Mouse (Mus musculus) forebrain, embryonic 11.5 days (tissue): Measurements from ENCODE around the gene Pip4p1. TPM values are rescaled to one million over a fixed set of nuclear protein-coding genes. Genes with fewer than 3 reads are reported as not detected.
"Not testable (repeated sequence)": the region's sequence is repeated elsewhere in the genome, so short reads cannot be mapped to it uniquely, and the experiment has no call there.

Experiments used
- ATAC-seq: fragments of 200-750 bp; cut with Nextera tagmentation; replicated peaks from 2 replicates; pipeline ENCODE4 v1.8.0; 2017; ENCODE audit warnings: moderate TSS enrichment; ENCODE audit not compliant: low FRiP score
- DNase-seq: peaks from one replicate; pipeline ENCODE4 v3.0.0-alpha.2; 2017; ENCODE audit warnings: low spot score
- H3K27ac ChIP-seq: fragments of 300-500 bp; sonication (generic); 2 replicates; pipeline ENCODE4 v1.5.1; 2014; ENCODE audit warnings: low read depth, low read length
- H3K27me3 ChIP-seq: fragments of 300-500 bp; sonication (generic); 2 replicates; pipeline ENCODE4 v1.6.1; 2014; ENCODE audit warnings: mild to moderate bottlenecking, low read length, mixed read lengths; ENCODE audit not compliant: control insufficient read depth, insufficient read depth
- H3K36me3 ChIP-seq: fragments of 300-500 bp; sonication (generic); 2 replicates; pipeline ENCODE4 v1.6.1; 2014; ENCODE audit warnings: mild to moderate bottlenecking, low read length, moderate library complexity, mixed read lengths; ENCODE audit not compliant: control insufficient read depth, insufficient read depth
- H3K4me1 ChIP-seq: fragments of 300-500 bp; sonication (generic); replicated peaks from 2 replicates; pipeline ENCODE4 v1.6.1; 2014; ENCODE audit warnings: low read length, mixed read lengths; ENCODE audit not compliant: control insufficient read depth, insufficient read depth
- H3K4me2 ChIP-seq: fragments of 300-500 bp; sonication (generic); 2 replicates; pipeline ENCODE4 v1.6.1; 2014; ENCODE audit warnings: low read depth, mild to moderate bottlenecking, low read length, moderate library complexity, mixed read lengths; ENCODE audit not compliant: severe bottlenecking
- H3K4me3 ChIP-seq: fragments of 300-500 bp; sonication (generic); 2 replicates; pipeline ENCODE4 v1.5.1; 2014; ENCODE audit warnings: low read depth, low read length
- H3K9ac ChIP-seq: fragments of 300-500 bp; sonication (generic); 2 replicates; pipeline ENCODE4 v1.6.1; 2014; ENCODE audit warnings: low read length
- H3K9me3 ChIP-seq: fragments of 300-500 bp; sonication (generic); 2 replicates; pipeline ENCODE4 v1.6.1; 2016; ENCODE audit warnings: low read length, mixed read lengths; ENCODE audit not compliant: control insufficient read depth
- WGBS: fragments of 180-500 bp; shearing (Covaris S2); extraction: QIAGEN DNeasy Blood & Tissue Kit; methylation state at CpG from one replicate; pipeline ENCODE4 v1.1.7; 2014; 5-methylcytosine and 5-hydroxymethylcytosine counted together
- polyA plus RNA-seq: library from polyadenylated mRNA; unstranded; fragments of >200 nt; fragmentation: Nextera tagmentation; extraction: Ambion mirVana; gene quantifications from 2 replicates; pipeline ENCODE4 v1.2.1, GENCODE M21; 2014

Pip4p1 gene
- polyA plus RNA-seq, 1 experiment from 2014 or later = 54.4 TPM

DNA sequence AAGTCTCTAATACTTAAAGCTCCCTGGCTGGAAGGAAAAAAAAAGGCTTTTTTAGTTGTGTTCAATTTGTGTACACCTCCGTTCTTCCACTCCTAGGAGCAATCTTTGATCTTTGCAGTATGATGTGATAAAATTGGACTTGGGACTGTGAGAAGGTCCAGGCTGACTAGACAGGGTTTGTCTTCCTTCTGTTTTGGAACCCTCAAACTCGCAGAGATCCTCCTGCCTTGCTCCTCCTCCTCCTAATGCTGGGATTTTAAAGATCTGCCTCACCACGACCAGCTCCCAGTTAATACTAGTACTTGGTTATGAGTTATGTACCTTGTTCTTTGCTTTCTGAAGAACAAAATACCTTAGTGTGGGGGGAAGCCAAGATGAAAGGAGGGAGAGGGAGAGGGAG lies 14.9 kb upstream of the Pip4p1 start:
- H3K36me3 ChIP-seq, H3K27ac ChIP-seq, H3K9me3 ChIP-seq, H3K4me1 ChIP-seq, ATAC-seq, H3K27me3 ChIP-seq, DNase-seq: not testable (repeated sequence)
- peak overlapping the region; percentile 42 for H3K4me3 ChIP-seq
- H3K4me2 ChIP-seq = peak overlapping the region; percentile 61
- peak overlapping the region; percentile 65; the same call in 1 of the 2 replicates for H3K9ac ChIP-seq
- WGBS = 36% methylated on average over 3 of the region's 3 CpGs

DNA sequence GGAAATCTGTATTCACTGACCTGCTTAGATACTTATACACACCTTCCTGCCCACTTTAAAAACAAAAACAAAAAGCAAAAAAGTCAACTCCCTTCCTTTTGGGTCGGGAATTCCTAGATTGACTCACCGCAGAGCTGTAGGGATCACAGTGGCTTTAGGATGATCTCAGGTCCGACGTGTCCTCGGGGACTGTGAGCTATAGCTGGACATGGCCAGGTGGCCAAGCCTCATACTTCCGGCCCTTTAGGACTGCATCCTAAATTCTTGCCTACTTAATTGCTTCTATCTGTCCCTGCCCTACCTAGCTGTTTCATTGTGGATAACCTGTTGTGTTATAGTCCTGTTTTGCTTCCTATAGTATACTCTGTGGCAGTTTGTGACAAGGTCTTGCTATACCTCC lies 14.4 kb upstream of the Pip4p1 start:
- H3K9ac ChIP-seq = peak overlapping the region; percentile 65
- peak overlapping the region; percentile 72 for H3K27ac ChIP-seq
- not testable (repeated sequence) for ATAC-seq, H3K27me3 ChIP-seq, H3K9me3 ChIP-seq, DNase-seq, H3K36me3 ChIP-seq, H3K4me1 ChIP-seq
- peak overlapping the region; percentile 42 for H3K4me3 ChIP-seq
- H3K4me2 ChIP-seq = peak overlapping the region; percentile 61
- WGBS = 9% methylated on average over 6 of the region's 6 CpGs

DNA sequence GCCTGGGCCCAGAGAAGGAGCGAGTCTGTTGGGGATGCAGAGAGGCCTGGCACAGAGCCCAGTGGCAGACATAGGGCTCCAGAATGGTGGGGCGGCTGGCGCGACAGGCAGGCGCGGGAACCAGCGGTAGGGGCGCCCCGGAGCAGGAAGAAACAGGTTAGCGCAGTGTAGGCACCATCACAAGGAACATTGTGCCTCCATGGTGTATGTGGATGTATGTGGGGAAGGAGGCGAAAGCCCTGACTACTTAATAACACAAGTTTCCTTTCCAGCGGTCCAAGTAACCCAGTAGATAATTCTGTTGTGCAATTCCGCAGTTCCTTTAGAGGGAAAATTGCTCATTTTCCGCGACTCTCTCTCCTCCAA lies 14.0 kb upstream of the Pip4p1 start:
- DNase-seq, H3K4me1 ChIP-seq: not testable (repeated sequence)

GRCm38 (mm10) chr14:50943932-50944667 lies 13.4 kb upstream of the Pip4p1 start, which contains the start of gene Gm49342:
TSS of gene Gm49342 (plus strand) at chr14:50944517.
- H3K9ac ChIP-seq = peak within 1 kb of the TSS; percentile 65
- no peaks in the 10 kb centered on the region for H3K9me3 ChIP-seq
- peak within 1 kb of the TSS; percentile 72 for H3K27ac ChIP-seq
- WGBS = 18% methylated on average over 31 of the region's 31 CpGs
- peak within 1 kb of the TSS; percentile 61 for H3K4me2 ChIP-seq
- DNase-seq = peak; percentile 95
- peak; percentile 99 for ATAC-seq
- H3K4me3 ChIP-seq = peak within 1 kb of the TSS; percentile 42
- no peaks in the 10 kb centered on the region for H3K36me3 ChIP-seq
- no peaks in the 10 kb centered on the region for H3K27me3 ChIP-seq
- peaks cover 2% of the 10 kb centered on the region; the same call in 1 of the 2 replicates for H3K4me1 ChIP-seq

More for the DNA sequence above, 14.0 kb upstream of the Pip4p1 start:
- Histone ChIP-seq H3K4me3 (peak overlapping the region; percentile 42), H3K9ac (peak overlapping the region; percentile 65), H3K4me2 (peak overlapping the region; percentile 61), H3K27ac (peak overlapping the region; percentile 72)
- H3K27me3 ChIP-seq, H3K9me3 ChIP-seq, H3K36me3 ChIP-seq: not testable (repeated sequence)
- 2% methylated on average over 14 of the region's 15 CpGs for WGBS
- ATAC-seq = peak; percentile 95

DNA sequence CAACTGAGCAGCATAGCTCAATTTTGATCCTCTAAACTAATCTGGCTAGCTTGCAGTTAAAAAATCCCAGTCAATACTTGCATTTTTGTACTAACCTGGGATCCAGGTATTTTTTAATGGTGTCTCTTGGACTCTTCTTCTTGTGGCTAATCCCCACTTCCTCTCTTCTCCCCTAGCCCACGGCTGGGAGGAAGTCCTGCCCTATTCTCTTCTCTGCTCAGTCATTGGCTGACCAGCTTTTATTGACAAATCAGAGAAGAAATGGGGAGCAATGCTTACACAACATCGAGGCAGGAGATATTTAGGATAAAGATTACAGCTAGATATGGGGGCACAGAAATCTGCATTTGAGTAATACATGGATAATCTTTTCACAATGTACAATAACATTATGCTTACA lies 8.3 kb upstream of the Pip4p1 start:
- H3K9me3 ChIP-seq = no peaks in the 10 kb centered on the region
- H3K4me1 ChIP-seq = no peaks in the 10 kb centered on the region
- no peak overlapping the region for H3K27ac ChIP-seq
- no peak overlapping the region for H3K4me2 ChIP-seq
- no peaks in the 10 kb centered on the region for H3K27me3 ChIP-seq
- ATAC-seq = no peak
- no peak overlapping the region for H3K4me3 ChIP-seq
- no peak overlapping the region for H3K9ac ChIP-seq
- no peak for DNase-seq
- no peaks in the 10 kb centered on the region for H3K36me3 ChIP-seq
- 55% methylated on average over 2 of the region's 2 CpGs for WGBS

GRCm38 (mm10) chr14:50938119-50938908 lies 7.7 kb upstream of the Pip4p1 start:
- DNase-seq (no peak), ATAC-seq (no peak)
- H3K4me3 ChIP-seq = no peak overlapping the region
- 85% methylated on average over 3 of the region's 3 CpGs for WGBS
- no peaks in the 10 kb centered on the region for H3K36me3 ChIP-seq
- H3K9me3 ChIP-seq = no peaks in the 10 kb centered on the region
- H3K27ac ChIP-seq = no peak overlapping the region
- no peaks in the 10 kb centered on the region for H3K4me1 ChIP-seq
- H3K27me3 ChIP-seq = no peaks in the 10 kb centered on the region
- no peak overlapping the region for H3K4me2 ChIP-seq
- H3K9ac ChIP-seq = no peak overlapping the region

DNA sequence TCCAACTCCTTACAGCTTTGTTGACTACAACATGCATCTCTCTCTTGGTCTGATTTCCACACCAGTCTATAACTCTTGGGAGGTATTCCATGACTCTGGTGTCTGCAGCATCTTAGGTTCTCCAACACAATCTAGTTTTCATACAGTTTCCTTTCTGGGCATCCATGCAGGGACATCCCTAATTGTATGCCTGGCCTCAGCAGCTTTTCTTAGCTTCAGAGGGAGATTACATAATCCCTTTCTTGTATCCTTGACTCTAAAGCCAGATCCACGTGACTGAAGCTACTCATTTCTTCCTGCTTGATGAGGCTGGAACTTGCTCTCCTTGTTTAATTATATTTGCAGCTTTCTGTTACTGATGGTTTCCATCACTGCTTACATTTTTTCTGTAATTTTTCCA lies 6.0 kb upstream of the Pip4p1 start:
- no peak for DNase-seq
- H3K27me3 ChIP-seq = no peaks in the 10 kb centered on the region
- no peak for ATAC-seq
- H3K36me3 ChIP-seq = no peaks in the 10 kb centered on the region
- H3K4me1 ChIP-seq = no peaks in the 10 kb centered on the region
- 44% methylated on average over 1 of the region's 1 CpGs for WGBS
- no peak overlapping the region for H3K4me2 ChIP-seq
- H3K27ac ChIP-seq = no peak overlapping the region
- H3K9me3 ChIP-seq = no peaks in the 10 kb centered on the region
- H3K4me3 ChIP-seq = no peak overlapping the region
- no peak overlapping the region for H3K9ac ChIP-seq

DNA sequence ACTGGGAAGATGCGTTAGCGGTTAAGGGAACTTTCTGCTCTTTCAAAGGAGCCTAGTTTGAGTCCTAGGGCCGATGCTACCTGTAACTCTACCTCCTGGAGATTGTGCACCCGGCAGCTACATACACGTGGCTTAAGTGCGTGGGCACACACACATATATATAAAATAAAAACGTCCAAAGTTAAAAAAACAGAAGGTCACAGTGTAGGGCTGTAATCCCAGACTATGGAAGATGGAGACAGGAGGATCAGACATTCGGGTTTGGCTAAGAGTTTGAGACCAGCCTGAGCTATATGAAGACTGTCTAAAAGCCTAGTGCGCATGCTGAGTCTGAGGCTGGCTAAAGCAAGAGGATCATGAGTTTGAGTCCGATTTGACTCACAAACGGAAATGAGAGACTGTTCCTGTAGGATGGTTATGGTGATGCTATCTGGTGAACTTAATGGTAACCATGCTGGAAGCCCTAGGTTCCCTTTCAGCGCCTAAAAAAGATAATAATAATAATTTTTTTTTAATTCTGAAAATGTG lies 901 bp upstream of the Pip4p1 start:
- H3K9me3 ChIP-seq = no peaks in the 10 kb centered on the region
- peak overlapping the region; percentile 97 for H3K4me3 ChIP-seq
- H3K27ac ChIP-seq = peak overlapping the region; percentile 89
- peak overlapping the region; percentile 53 for H3K9ac ChIP-seq
- H3K27me3 ChIP-seq = no peaks in the 10 kb centered on the region
- H3K36me3 ChIP-seq = peaks cover 4% of the 10 kb centered on the region; the same call in 1 of the 2 replicates
- peaks cover 7% of the 10 kb centered on the region; the same call in 1 of the 2 replicates for H3K4me1 ChIP-seq
- WGBS = 12% methylated on average over 12 of the region's 12 CpGs
- no peak for DNase-seq
- peak overlapping the region; percentile 83 for H3K4me2 ChIP-seq
- ATAC-seq = no peak
